Mouse (Mus musculus): ENCODE measurements around the gene Wdr77. TPM values are rescaled to one million over a fixed set of nuclear protein-coding genes. Genes with fewer than 3 reads are reported as not detected.

Gene Wdr77
- total RNA-seq (2023): 44.5 TPM

GRCm38 (mm10) chr3:105958974-105959580 lies at the start of gene Wdr77:
Gene Wdr77 (plus strand): TSS chr3:105959369.

GRCm38 (mm10) chr3:105932240-105933071 lies 26.7 kb upstream of the Wdr77 start, which contains the start of gene I830077J02Rik:
Gene I830077J02Rik (minus strand): TSS chr3:105932664.

GRCm38 (mm10) chr3:105959999-105960398 lies 830 bp downstream of the Wdr77 start, which contains the start of gene Atp5f1:
Gene Atp5f1 (minus strand): TSS chr3:105960099.

GRCm38 (mm10) chr3:105973411-105973810 lies 14.2 kb downstream of the Wdr77 start, which contains the start of gene Ovgp1:
Gene Ovgp1 (plus strand): TSS chr3:105973711.

GRCm38 (mm10) chr3:106014546-106014945 lies 55.4 kb downstream of the Wdr77 start, which contains the start of gene Pifo:
Gene Pifo (minus strand): TSS chr3:106014646.

Other genes starting within 250 kb of the Wdr77 start
- 119 TPM for gene Rap1a, start 158.0 kb upstream of the Wdr77 start, total RNA-seq (2023)
- not detected for gene Adora3, start 88.5 kb upstream of the Wdr77 start, total RNA-seq (2023)
- not detected for gene Tmigd3, start 88.5 kb upstream of the Wdr77 start, total RNA-seq (2023)
- 2.6 TPM for gene I830077J02Rik, start 26.7 kb upstream of the Wdr77 start, total RNA-seq (2023)
- 130 TPM for gene Atp5f1, start 730 bp downstream of the Wdr77 start, total RNA-seq (2023)
- gene Ovgp1, start 14.3 kb downstream of the Wdr77 start, total RNA-seq (2023): 8.8 TPM
- 1.1 TPM for gene Pifo, start 55.3 kb downstream of the Wdr77 start, total RNA-seq (2023)
- gene Chil5, start 73.4 kb downstream of the Wdr77 start, total RNA-seq (2023): 4.0 TPM
- not detected for gene Chia1, start 153.9 kb downstream of the Wdr77 start, total RNA-seq (2023)
- gene Chil3, start 208.2 kb downstream of the Wdr77 start, total RNA-seq (2023): 2.9 TPM

All from CD4-positive naive resting alpha-beta T cell, adult 57 days (primary cell).